16 mouse cellular contexts compared by ENCODE assay signal in genomic region chr9:106780086-106780485, GRCm38 (mm10).
"Had no signal": no experiment of that assay in that cellular context is flagged by ENCODE, and none has a peak within 500 bp of the region (broad histone marks: within the 10 kb centered on the region; RNA-seq: fewer than 3 reads in every experiment).

No protein-coding gene starts in this region.

- H3K4me1 ChIP-seq: neural tube, embryonic 13.5 days; neural tube, embryonic 15.5 days; stomach, embryonic 15.5 days had no signal

- H3K9ac ChIP-seq: neural tube, embryonic 13.5 days; neural tube, embryonic 15.5 days; stomach, embryonic 15.5 days had no signal

- H3K4me3 ChIP-seq: neural tube, embryonic 13.5 days; neural tube, embryonic 15.5 days; stomach, embryonic 15.5 days had no signal

- DNase-seq: retina, postnatal 1 day; right cerebral cortex, adult 18-20 months; right cerebral cortex, postnatal 14 days; right cerebral cortex, postnatal 25 days; right cerebral cortex, postnatal 4 days; spleen, adult 18-20 months; thymus, adult 18-20 months; thymus, adult 2 months; thymus, postnatal 14 days; thymus, postnatal 25 days; thymus, postnatal 36 days; thymus, postnatal 4 days had no signal

- H3K27ac ChIP-seq: neural tube, embryonic 13.5 days; neural tube, embryonic 15.5 days; stomach, embryonic 15.5 days; stomach, postnatal 0 days had no signal

- H3K4me2 ChIP-seq: neural tube, embryonic 13.5 days; neural tube, embryonic 15.5 days; stomach, embryonic 15.5 days had no signal

- H3K9me3 ChIP-seq: neural tube, embryonic 13.5 days; neural tube, embryonic 15.5 days; stomach, embryonic 15.5 days had no signal

- H3K27me3 ChIP-seq: neural tube, embryonic 13.5 days; neural tube, embryonic 15.5 days; stomach, embryonic 15.5 days had no signal

- H3K36me3 ChIP-seq: neural tube, embryonic 13.5 days; neural tube, embryonic 15.5 days; stomach, embryonic 15.5 days had no signal
